Mouse (Mus musculus) gastrocnemius, postnatal 36 days (tissue): ENCODE data around the gene Cdk2ap2. TPM values are rescaled to one million over a fixed set of nuclear protein-coding genes. Genes with fewer than 3 reads are reported as not detected.
"Not testable (repeated sequence)": the region's sequence is repeated elsewhere in the genome, so short reads cannot be mapped to it uniquely, and the experiment has no call there.

Experiments
- DNase-seq, 2 experiments: peaks; one replicate each; pipeline ENCODE4 v3.0.0; 2022
- intact Hi-C: fragments of 180-260 bp; cut with DNase I; formaldehyde crosslinking; loops from one replicate; pipeline ENCODE4 v1.15.1; 2025
- total RNA-seq, 2 experiments: library from RNA; stranded (reverse); gene quantifications; 2 replicates each; pipeline ENCODE4 v1.2.3; 2021

The Cdk2ap2 gene
- total RNA-seq, 2 experiments from 2014 or later, result 20.0 to 22.3 TPM

GRCm38 (mm10) chr19:4112063-4112960 is 15.3 kb downstream of the Cdk2ap2 start:
- intact Hi-C loops, result no loop called here
- no peak for DNase-seq

GRCm38 (mm10) chr19:4113186-4113805 is 16.3 kb downstream of the Cdk2ap2 start:
- DNase-seq, result peak; percentile 79 to 80
- intact Hi-C loops, result no loop called here

DNA sequence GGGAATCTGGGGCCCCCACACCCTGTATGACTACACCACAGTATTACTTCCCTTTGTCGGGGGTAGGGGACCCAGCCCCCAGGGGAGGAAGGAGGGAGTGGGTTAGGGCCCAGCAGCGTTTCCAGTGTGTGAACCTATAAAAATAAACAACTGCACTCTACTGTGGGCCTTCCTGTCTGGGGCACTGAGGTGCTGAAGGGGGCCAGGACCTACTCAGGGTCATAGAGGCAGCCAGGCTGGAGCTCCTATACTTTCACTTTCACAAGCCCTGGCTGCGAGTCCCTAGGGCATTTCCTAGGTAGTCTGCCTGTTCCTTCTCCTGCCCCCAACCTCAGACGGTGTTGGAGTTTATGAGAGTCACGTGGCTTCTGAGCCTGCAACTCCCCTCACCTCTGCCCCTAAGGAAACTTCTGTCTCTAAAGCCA is 16.8 kb downstream of the Cdk2ap2 start:
- no peak for DNase-seq
- intact Hi-C loops, result no loop called here

DNA sequence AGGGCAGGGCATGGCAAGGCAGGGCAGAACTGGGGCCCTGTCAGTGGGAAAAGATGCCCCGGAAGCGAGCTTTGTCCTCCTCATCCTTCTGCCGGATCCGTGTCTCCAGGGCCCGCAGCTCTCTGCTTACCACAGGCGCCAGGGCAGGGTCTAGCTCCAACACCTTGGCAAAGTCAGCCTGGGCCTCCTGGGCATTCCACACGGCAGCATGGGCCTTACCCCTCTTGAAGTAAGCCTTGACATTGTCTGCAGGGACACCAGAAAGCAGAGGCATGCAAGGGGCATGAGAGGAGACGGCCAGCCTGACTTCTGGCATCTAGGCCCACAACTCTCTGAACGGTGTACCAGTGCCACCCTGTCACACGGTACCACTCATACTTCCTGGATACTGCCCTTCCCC is 17.6 kb downstream of the Cdk2ap2 start:
- intact Hi-C loops, result no loop called here
- DNase-seq, result no peak

GRCm38 (mm10) chr19:4115144-4115543 is 18.2 kb downstream of the Cdk2ap2 start:
- DNase-seq, result no peak
- intact Hi-C loops, result no loop called here

DNA sequence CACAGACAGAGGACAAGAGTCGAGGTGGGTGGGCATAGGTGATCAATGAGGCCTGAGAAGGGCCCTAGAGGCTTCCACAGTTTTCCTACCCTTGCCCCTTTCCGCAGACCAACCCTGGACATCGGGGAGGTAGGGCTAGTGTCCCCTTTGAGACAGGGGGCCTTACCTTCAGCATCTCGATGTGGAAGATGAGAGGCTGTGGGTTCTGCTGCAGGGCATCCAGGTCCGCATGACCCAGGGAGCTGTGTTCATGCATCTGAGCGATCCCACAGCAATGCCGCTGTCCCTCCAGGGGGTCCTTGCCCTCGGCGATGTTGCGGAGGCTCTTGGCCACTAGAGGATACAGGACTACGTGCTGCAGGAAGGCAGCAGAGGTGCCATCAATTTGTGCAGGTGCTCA is 18.8 kb downstream of the Cdk2ap2 start:
- no peak for DNase-seq
- intact Hi-C loops, result no loop called here

DNA sequence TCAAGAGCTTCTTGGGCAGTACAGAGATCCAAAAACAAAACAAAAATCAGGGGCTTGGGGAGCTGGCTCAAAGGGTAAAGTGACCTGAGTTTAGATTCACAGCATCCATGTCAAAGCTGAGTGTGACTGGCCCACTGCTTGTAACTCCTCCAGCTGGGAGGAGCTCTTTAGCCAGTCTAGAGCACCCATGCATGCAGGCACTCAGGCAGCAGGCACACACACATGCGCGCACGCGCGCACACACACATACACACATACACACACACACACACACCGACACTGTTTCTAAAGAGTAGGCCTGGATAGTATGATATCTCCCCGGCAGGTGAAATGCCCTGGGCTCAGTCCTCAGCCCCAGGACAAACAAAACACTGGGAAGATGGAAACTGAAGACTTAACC is 20.0 kb downstream of the Cdk2ap2 start:
- intact Hi-C loops, result no loop called here

DNA sequence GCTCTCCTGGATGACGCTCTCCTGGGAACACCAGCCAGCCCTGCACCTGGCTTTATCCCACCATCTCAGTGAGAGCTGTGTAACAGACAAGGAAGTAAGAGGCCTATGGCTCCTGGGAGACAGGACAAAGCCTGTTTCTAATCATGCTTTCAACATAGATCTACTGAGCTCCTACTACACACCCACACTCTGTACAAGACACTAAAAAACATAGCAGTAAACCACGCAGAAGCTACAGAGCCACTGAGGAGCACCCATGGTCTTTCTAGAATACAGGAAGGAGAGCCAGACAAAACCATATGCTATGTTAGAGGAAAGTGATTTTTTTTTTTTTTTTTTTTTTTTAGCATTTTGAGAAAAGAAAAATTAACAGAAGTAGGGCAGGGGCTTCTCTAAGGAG is 21.4 kb downstream of the Cdk2ap2 start:
- intact Hi-C loops, result no loop called here
- no peak for DNase-seq

More for the DNA sequence above, 20.0 kb downstream of the Cdk2ap2 start:
- no peak for DNase-seq

DNA sequence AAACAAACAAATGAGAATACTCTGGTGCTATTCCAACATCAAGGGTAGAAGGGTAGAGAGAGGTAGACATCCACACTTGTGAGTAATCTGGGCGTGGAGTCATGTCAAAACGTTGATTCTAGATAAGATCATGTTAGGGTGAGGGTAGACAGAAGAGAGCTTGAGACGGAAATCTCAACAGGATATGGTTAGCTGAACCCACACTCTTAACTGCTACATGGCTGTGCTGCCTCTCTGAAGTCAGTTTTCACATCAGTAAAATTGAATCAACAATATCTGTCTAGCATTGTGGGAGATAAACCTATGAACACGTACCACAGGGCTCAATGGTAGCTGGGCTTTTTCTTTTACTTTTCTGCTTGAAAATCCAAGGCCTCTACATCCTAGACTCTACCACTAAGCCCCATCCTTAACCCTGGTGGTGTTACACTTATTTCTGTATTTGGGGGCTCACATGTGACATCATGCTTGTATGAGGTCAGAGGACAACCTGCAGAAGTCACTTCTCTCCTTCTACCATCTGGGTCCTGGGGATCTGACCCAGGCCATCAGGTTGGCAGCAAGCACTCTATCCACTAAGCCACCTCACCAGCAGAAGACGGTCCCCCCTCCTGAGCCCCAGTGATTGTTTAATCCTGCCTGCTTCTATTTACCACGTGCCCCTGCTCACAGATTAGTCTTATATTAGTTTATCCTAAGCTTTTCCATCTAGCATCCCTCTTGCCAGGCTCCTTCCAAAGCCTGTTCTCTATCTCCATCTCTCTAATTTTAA is 22.9 kb downstream of the Cdk2ap2 start:
- intact Hi-C loops, result no loop called here

GRCm38 (mm10) chr19:4120496-4120895 is 23.5 kb downstream of the Cdk2ap2 start:
- DNase-seq, result no peak
- intact Hi-C loops, result no loop called here

More for the DNA sequence above, 22.9 kb downstream of the Cdk2ap2 start:
- no peak for DNase-seq

- peak; percentile 95 to 98 for DNase-seq
- intact Hi-C loops, result no loop called here
Observed at GRCm38 (mm10) chr19:4121097-4121805, 24.3 kb downstream of the Cdk2ap2 start.

- intact Hi-C loops, DNase-seq: not testable (repeated sequence)
Observed at GRCm38 (mm10) chr19:4121896-4122295, 24.9 kb downstream of the Cdk2ap2 start.

DNA sequence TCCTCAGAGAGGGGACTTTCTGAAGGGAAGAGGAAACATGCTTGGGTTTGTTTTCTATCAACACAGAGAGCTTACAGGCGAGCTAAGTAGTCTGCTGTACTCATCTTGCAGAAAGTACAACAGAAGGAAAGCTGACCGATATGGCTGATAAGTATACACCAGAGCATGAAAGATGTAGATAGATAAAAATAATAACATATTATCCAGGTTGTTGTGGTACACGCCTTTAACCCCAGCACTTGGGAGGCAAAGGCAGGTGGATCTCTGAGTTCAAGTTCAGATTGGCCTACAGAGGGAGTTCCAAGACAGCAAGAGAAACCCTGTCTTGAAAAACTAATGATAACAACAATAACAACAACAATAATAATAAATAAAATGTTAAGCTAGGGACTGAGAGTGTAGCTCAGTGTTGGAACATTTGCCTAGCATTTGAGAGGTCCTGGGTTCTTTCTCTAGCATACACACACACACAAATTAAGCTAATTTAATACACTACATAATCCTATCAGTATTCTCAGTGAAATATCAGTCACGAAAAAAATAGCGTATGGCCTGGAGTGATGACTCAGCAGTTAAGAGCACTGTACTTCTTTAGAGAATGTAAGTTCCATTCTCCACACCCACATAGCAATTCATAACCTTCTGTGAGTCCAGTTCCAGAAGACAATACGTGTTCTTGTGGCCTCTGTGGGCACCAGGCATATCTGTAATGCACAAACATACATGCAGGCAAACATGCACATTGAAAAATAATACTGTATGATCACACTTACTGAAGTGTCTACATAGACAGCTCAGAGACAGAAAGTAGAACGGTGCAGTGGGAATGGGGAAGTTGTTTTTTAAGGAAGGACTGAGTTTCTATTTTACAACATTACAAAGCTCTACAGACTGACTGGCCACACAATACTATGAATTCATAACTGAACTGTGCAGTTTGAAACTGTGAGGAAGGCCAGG is 25.7 kb downstream of the Cdk2ap2 start:
- no peak for DNase-seq
- intact Hi-C loops, result no loop called here

GRCm38 (mm10) chr19:4124432-4124831 is 27.4 kb downstream of the Cdk2ap2 start:
- intact Hi-C loops, result no loop called here
- no peak for DNase-seq

DNA sequence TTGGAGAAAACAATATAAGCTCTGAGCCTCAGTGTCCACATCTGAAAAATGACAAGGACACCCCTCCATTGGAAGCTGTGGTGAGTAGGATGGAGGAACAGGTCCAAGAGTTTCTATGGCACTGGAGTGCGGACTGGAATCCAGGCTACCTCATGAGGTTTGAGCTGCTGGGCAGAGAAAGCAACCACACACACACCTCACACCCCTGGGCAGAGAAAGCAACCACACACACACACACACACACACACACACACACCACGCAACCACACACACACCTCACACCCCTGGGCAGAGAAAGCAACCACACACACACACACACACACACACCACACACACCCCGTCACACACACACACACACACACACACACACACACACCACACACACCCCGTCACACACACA is 28.3 kb downstream of the Cdk2ap2 start:
- DNase-seq, intact Hi-C loops: not testable (repeated sequence)

- peak; percentile 95 to 98 for DNase-seq
- intact Hi-C loops, result no loop called here
Observed at GRCm38 (mm10) chr19:4125741-4126696, 29.0 kb downstream of the Cdk2ap2 start, which contains the start of gene Aip. TSS of gene Aip (minus strand) at chr19:4125858.

DNA sequence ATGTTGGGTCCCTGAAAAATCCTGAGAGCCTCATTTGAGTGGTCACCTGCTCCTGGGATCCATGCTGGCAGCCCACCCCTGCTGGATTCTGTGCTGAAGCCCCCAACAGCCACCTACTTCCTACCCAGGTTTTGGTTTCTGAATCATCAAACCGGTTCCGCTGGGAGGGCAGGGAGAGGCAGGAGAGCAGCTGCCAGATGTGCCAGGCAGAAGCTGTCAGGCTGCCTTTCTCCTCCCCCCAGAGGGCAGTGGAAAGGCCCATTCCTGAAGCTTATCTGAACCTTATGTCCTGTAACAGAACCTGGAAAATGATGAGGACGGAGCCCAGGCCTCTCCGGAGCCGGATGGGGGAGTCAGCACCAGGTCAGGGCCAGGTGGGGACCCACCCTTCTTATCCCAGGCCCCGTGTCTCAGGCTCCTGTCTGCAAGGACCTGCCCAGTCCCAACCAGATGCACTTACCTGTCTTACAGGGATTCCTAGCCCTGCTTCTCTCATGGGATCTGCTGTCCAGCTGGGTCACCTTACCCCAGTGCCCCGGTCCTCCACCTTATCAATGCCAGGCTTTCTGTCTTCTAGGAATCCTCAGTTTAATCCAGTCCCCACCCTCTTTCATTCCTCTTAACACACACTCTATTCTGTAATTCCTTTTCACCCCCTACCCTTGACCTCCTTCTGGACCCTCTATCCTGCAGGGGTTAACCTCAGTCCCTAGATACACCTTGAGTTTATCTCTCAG is 29.9 kb downstream of the Cdk2ap2 start:
- intact Hi-C loops, result no loop called here

More for the DNA sequence above, 29.9 kb downstream of the Cdk2ap2 start:
- DNase-seq, result no peak
